Mouse (Mus musculus) adrenal gland, adult (tissue): ENCODE results near the gene Eef1akmt1.
A peak's percentile ranks its signal among the peaks of the same experiment; 100 is the strongest.

Experiments
- DNase-seq, 2 experiments: peaks; one replicate each; pipeline ENCODE4 v3.0.0; 2022 to 2023; ENCODE audit warnings: low spot score in 1 of 2; ENCODE audit not compliant: inconsistent age in 2 of 2

The Eef1akmt1 gene

GRCm38 (mm10) chr14:57571155-57572133, at the start of gene Eef1akmt1:
Gene Eef1akmt1, minus strand, starts transcription at chr14:57571612.
- DNase-seq: peak; percentile 97 to 99

GRCm38 (mm10) chr14:57620598-57621236, 49.3 kb upstream of the Eef1akmt1 start:
- DNase-seq: no peak

GRCm38 (mm10) chr14:57619487-57619886, 48.1 kb upstream of the Eef1akmt1 start:
- peak; percentile 34 to 83 for DNase-seq

- no peak for DNase-seq
Measured at GRCm38 (mm10) chr14:57617675-57618074, 46.3 kb upstream of the Eef1akmt1 start.

GRCm38 (mm10) chr14:57616339-57616965, 45.0 kb upstream of the Eef1akmt1 start:
- DNase-seq: peak; percentile 11 to 55

- no peak for DNase-seq
Measured at GRCm38 (mm10) chr14:57615828-57616227, 44.4 kb upstream of the Eef1akmt1 start.

GRCm38 (mm10) chr14:57611034-57611433, 39.6 kb upstream of the Eef1akmt1 start:
- no peak for DNase-seq

GRCm38 (mm10) chr14:57609816-57610329, 38.5 kb upstream of the Eef1akmt1 start:
- no peak for DNase-seq

GRCm38 (mm10) chr14:57607500-57607899, 36.1 kb upstream of the Eef1akmt1 start:
- DNase-seq: peak; percentile 95 to 99

GRCm38 (mm10) chr14:57606663-57607365, 35.4 kb upstream of the Eef1akmt1 start:
- no peak for DNase-seq

- no peak for DNase-seq
Measured at GRCm38 (mm10) chr14:57593279-57593678, 21.9 kb upstream of the Eef1akmt1 start.

GRCm38 (mm10) chr14:57591830-57592229, 20.4 kb upstream of the Eef1akmt1 start:
- no peak for DNase-seq

- no peak for DNase-seq
Measured at GRCm38 (mm10) chr14:57576364-57577060, 5.1 kb upstream of the Eef1akmt1 start.

GRCm38 (mm10) chr14:57574792-57575587, 3.6 kb upstream of the Eef1akmt1 start:
- DNase-seq: no peak

GRCm38 (mm10) chr14:57565626-57566025, 5.8 kb downstream of the Eef1akmt1 start:
- DNase-seq: no peak

- DNase-seq: no peak
Measured at GRCm38 (mm10) chr14:57556922-57557321, 14.5 kb downstream of the Eef1akmt1 start.

GRCm38 (mm10) chr14:57555471-57556070, 15.8 kb downstream of the Eef1akmt1 start:
- no peak for DNase-seq

- no peak for DNase-seq
Measured at GRCm38 (mm10) chr14:57554434-57554833, 17.0 kb downstream of the Eef1akmt1 start.

- DNase-seq: no peak
Measured at GRCm38 (mm10) chr14:57552945-57553344, 18.5 kb downstream of the Eef1akmt1 start.
